Mouse (Mus musculus) adrenal gland, postnatal 14 days (tissue): Measurements from ENCODE around the gene Jam2. TPM values are rescaled to one million over a fixed set of nuclear protein-coding genes. Genes with fewer than 3 reads are reported as not detected.
A peak's percentile ranks its signal among the peaks of the same experiment; 100 is the strongest.

Experiments used
- DNase-seq: peaks from one replicate; pipeline ENCODE4 v3.0.0; 2021; ENCODE audit warnings: mixed read lengths
- total RNA-seq: library from RNA; stranded (reverse); gene quantifications from 2 replicates; pipeline ENCODE4 v1.2.3, GENCODE M21; 2021

Gene Jam2
- total RNA-seq, 1 experiment from 2014 or later = 21.2 TPM

DNA sequence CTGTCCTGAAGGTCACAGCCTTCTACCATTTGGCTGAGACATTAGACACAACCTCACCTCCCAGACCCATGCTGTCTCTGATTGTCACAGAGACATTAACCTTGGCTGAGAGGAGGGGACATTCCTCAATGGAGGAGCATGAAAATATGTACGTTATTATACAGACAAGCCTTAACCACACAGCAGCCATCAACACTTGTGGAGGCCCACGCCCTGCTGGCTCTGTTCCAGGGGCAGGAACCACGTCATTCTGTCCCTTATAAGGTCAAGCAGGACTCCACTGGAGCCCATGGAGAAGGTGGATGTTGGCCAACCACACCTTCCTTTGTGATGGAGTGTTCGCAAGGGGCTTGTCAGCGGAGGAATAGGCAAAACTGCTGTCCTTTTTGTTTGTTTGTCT lies 5.8 kb downstream of the Jam2 start:
- no peak for DNase-seq

DNA sequence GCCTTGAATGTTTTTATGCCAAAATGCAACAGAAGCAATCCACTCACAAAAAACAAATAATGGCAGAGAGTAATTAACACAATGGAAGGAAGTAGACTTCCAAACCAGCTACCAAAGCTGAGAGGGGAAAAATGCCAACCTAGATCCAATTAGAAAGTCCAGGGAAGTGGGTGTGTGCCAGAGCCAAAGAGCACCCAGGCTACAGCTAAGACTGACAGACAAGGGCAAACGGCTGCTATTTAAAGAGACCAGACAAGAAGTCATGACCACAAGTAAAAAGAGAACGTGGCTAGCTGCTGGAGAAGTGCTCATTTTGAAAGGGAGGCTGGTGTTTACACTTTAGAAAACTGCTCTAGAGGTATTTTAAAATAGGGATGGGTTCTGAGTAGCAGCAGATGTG lies 9.4 kb downstream of the Jam2 start:
- no peak for DNase-seq

DNA sequence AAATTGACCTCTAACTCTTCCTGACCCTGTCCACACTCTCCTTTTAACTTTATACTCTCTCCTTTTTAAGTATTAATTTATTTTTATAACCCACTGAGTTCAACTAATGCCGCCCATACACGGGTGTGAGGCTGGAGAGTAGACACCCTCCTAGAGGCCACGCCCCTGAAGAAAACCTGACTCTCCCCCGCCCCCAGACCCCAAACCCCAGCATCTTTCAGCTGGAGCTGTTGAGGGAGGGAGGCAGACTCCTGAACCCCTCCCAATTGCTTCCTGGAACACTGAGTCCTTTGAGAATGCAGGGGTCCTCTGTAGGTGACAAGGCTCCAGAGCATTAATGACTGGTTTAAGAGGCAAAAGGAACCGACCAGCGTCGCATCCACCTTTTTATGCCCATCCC lies 11.0 kb downstream of the Jam2 start:
- no peak for DNase-seq

GRCm38 (mm10) chr16:84790595-84791165 lies 16.8 kb downstream of the Jam2 start:
- no peak for DNase-seq

DNA sequence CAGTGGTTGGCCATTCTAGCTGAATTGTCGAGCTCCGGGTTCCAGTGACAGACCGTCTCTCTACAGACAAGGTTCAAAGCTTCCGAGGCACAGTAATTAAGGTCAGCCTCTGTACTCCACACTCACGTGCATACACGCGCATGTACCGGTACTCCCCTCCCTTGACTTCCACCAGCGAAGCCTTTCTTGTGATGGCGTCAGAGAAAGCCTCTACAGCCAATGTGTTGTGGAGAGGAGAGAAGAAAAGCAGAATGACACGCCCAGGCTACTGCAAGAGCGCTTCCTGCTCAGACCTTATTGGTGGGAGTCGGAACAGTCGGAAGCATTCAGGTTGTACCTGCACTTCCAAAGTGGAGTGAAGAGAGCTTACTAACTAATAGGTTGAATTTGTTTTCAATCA lies 19.5 kb downstream of the Jam2 start:
- no peak for DNase-seq

DNA sequence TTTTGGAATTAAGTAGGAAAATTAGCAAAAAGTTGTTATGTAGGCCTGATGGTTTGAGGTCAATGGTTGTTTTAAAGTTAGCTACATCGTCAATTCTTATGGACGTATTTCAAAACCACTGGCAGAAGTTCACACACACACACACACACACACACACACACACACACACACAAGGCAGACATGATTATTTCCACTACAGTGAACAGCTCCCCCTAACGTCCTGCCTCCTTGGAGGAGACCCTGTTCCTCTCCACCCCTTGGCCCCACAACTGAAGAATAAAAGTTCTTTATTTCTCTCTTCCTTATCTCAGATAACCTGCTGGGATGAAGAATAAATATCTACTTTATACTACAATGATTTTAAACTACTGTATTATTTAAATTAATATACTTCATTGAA lies 21.4 kb downstream of the Jam2 start:
- no peak for DNase-seq

GRCm38 (mm10) chr16:84796678-84797077 lies 22.8 kb downstream of the Jam2 start:
- DNase-seq = no peak

DNA sequence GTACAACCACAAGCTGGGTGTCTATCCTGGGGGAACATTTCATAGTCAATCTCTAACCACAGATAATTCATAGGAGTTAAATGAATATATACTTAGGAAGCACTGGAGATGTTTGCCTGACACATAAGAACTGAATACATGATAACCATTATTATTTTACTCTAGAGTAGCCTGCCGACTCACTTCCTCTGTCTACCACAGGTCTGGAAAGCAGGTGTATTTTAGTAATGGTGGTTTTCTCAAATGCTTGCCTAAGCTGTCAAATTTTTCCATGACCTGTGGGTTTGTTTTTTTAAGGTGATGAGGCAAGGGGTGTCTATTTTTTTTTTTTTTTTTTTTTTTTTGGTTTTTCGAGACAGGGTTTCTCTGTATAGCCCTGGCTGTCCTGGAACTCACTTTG lies 26.1 kb downstream of the Jam2 start:
- no peak for DNase-seq

DNA sequence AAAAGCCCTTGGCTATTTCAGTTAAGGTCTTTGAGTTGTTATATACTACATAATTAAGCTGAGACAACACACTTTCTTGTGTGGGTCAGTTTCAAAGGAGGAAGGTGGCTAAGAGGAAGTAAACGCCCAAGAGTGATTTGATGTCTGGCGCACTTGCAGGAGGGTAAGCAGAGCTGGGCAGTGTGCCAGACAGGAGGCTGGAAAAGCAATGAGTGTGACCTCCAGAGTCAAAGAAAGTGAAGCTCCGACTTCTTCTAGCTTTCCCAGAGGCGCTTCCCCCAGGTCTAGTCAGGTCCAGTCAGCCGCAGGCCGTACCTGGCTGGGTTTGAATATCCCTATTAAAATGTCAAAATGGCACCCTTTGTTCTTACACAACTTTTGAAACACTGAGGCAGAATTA lies 28.3 kb downstream of the Jam2 start:
- DNase-seq = peak; percentile 69

DNA sequence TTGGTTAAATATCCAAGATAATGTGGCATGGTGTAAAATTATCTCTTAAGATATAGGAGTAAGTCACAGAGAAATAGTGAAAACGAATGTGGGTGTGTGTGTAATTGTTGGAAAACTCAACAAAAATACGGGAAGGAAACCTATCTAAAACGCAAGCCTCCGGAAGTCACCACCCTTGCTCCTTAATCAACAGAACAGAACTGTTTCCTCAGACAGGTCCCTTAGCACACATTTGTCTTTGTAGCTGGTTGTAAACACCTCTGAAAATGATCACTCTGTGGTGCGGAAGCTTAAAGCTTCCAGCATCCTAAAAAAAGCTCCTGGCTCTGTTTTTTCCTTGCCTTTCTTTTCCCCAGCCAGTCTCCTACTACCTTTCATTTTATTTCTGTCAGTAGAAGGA lies 30.9 kb downstream of the Jam2 start:
- no peak for DNase-seq

GRCm38 (mm10) chr16:84806175-84806574 lies 32.3 kb downstream of the Jam2 start:
- DNase-seq = no peak

DNA sequence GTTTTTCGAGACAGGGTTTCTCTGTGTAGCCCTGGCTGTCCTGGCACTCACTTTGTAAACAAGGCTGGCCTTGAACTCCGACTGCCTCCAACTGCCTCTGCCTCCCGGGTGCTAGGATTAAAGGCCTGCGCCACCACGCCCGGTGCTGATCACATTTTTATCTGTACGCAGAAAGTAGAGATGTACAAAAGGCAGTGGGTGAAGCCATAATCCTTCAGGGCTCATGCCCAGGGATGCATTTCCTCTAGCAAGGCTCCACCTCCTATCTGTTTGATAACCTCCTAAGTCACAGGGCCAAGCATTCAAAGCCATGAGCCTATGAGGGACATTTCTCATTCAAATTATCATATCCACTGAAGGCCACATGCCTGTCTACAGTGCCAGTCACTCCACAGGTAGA lies 34.0 kb downstream of the Jam2 start:
- DNase-seq = no peak

- peak; percentile 20 for DNase-seq
Observed at GRCm38 (mm10) chr16:84810254-84810653, 36.3 kb downstream of the Jam2 start.

DNA sequence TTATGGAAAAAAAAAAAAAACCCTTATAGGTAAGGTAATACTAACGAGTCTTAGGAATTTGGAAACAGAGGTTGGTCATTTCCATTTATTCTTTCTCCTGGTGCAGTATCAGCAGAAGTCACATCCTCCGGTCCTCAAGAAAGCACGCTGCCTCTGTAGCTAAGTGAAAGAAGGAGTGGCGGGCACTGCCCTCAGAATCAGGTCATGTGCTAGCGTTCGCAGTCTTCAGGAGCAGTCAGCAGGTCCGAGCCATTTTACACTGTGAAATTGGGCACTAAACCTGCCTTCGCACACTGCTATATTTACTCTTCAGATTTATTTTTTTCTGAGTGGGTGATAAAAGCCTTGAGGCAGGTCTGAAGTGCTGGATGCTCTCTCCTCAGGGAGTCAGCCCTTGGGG lies 39.9 kb downstream of the Jam2 start:
- no peak for DNase-seq

GRCm38 (mm10) chr16:84814511-84814910 lies 40.6 kb downstream of the Jam2 start:
- no peak for DNase-seq

DNA sequence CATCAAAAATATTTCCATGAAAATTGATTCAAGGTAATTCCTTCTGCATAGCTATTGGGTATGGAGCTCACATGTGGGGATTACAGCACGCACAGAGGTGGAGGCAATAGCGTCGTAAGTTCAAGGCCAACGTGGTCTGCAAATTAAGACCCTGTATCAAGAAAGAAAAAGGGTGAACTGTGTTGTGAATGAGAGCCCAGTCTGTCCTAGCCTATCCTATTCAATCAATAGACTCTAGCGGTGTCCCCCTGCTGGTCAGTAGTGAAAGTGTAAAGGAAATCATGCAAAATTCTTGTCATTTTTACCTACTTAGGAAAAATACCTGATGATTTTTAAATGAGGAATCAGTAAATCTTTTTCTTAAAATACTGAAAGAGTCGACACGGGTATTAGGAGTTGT lies 43.5 kb downstream of the Jam2 start:
- DNase-seq = peak; percentile 51

DNA sequence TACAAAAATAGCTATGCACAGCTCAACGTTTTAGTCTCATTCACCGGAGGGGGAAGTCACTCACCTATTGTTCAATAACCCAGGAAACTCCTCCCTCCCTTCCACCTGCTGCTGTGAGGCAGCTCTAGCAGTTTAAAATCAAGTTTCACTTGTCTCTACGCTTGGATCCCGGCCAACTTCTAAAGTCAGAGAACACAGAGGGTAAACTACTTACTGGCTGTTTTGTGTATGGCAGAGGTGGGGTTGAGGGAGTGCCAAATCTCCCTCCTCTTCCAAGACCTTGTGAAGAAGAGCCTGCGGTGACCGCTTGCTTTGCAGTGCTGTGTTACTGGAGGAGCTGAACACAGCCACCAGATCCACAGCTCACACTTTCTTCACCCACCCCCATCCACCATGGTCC lies 51.1 kb downstream of the Jam2 start:
- DNase-seq = peak; percentile 24

- peak; percentile 24 for DNase-seq
Observed at GRCm38 (mm10) chr16:84831696-84832095, 57.8 kb downstream of the Jam2 start.

DNA sequence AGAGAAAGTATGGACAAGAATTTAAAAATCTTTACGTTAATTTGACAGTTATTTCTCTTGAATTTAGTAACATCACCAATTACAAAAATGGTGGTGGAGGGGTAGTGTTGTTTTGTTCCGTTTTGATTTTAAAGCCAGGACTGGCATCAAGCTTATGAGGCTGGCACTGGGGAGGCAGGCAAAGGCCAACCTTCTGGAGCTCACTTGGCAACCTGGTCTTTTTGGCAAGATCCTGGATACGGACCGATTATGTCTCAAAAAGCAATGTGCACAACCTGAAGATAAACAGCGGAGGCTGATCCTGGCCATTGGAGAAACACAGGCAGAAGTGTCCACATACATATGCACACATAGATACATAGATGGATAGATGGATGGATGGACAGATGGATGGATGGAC lies 58.8 kb downstream of the Jam2 start:
- peak; percentile 56 for DNase-seq

- no peak for DNase-seq
Observed at GRCm38 (mm10) chr16:84834344-84834743, 60.4 kb downstream of the Jam2 start.

DNA sequence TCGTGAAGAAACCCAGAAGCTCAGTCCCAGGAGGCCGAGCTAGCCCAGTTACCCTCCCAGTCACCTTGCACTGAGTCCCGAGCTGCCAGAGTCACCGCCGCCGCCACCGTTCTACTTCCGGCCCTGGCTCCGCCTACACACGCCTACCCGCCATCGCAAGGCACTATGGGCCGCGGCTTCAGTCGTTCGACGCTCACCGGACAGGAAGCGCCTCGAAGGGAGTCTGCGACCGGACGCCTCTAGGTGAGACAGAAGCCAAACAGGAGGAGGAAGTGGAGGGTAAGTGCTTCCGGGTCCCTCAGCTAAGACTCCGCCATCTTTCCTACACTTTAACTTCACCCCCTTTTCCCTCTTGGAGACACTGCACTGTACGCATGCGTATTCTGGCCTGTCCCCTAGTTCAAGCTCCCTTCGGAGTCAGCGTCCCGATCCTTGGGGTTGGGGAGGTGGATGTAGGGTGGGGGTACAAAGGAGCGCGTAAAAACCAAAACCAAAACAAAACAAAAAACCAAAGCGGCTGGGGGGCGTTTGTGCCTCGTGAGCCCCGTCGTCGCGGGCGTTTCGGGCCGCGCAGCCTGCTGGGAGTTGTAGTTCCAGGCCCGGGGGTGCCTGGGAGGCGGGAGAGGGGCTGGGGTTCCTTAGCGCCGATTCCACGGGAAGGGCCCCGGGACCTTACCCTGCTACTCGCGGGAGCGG lies 61.0 kb downstream of the Jam2 start, which contains the start of gene Gabpa:
TSS of gene Gabpa (plus strand) at position 181 of the 696 bp plus-strand sequence.
- DNase-seq = peak; percentile 96

DNA sequence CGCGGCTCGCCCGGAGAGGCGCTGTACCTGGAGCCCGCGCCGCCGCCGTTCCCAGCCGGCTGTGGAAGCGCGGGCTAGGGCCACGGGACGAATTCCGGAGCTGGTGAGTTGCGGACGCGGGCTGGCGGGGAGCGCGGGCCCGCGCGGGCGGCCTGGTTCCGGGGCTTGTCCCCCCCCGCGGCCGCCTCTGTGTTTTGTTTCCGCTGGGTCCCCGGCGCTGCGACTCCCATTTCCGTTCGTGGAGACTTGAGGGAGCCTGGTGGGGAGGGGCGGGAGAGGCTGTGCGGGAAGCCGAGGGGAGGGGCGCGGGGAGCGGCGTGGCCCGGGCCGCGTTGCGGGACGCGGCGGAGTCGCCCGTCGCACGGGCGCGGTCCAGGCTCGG lies 61.5 kb downstream of the Jam2 start, which contains the start of gene Atp5j:
TSS of gene Atp5j (minus strand) at position 185 of the 382 bp plus-strand sequence.
- DNase-seq = peak; percentile 92

- DNase-seq = peak; percentile 75
Observed at GRCm38 (mm10) chr16:84835823-84836743, 62.2 kb downstream of the Jam2 start.
